Mouse (Mus musculus): ENCODE results near the gene Trank1.

The Trank1 gene

GRCm38 (mm10) chr9:111302196-111302831, 9.2 kb upstream of the Trank1 start:
- DNase-seq (ENCODE audit: low spot score in 2 of 2): no peak

GRCm38 (mm10) chr9:111304036-111304435, 7.5 kb upstream of the Trank1 start:
- DNase-seq (ENCODE audit: low spot score in 2 of 2): no peak

- no peak for DNase-seq (ENCODE audit: low spot score in 2 of 2)
Measured at GRCm38 (mm10) chr9:111306142-111306541, 5.4 kb upstream of the Trank1 start.

- no peak for DNase-seq (ENCODE audit: low spot score in 2 of 2)
Measured at GRCm38 (mm10) chr9:111311843-111312441, 403 bp downstream of the Trank1 start.

GRCm38 (mm10) chr9:111312442-111313141, 1.1 kb downstream of the Trank1 start:
- no peak for DNase-seq (ENCODE audit: low spot score in 2 of 2)

- DNase-seq (ENCODE audit: low spot score in 2 of 2): no peak
Measured at GRCm38 (mm10) chr9:111313299-111313698, 1.8 kb downstream of the Trank1 start.

GRCm38 (mm10) chr9:111313793-111314192, 2.3 kb downstream of the Trank1 start:
- DNase-seq (ENCODE audit: low spot score in 2 of 2): no peak

- peak; percentile 28 to 59 for DNase-seq (ENCODE audit: low spot score in 2 of 2)
Measured at GRCm38 (mm10) chr9:111314219-111314618, 2.7 kb downstream of the Trank1 start.

- DNase-seq (ENCODE audit: low spot score in 2 of 2): no peak
Measured at GRCm38 (mm10) chr9:111320912-111321311, 9.4 kb downstream of the Trank1 start.

- no peak for DNase-seq (ENCODE audit: low spot score in 2 of 2)
Measured at GRCm38 (mm10) chr9:111324881-111325280, 13.3 kb downstream of the Trank1 start.

- DNase-seq (ENCODE audit: low spot score in 2 of 2): no peak
Measured at GRCm38 (mm10) chr9:111329881-111330280, 18.3 kb downstream of the Trank1 start.

GRCm38 (mm10) chr9:111333790-111334189, 22.3 kb downstream of the Trank1 start:
- peak in 1 of 2 experiments; percentile 45 for DNase-seq (ENCODE audit: low spot score in 2 of 2)

GRCm38 (mm10) chr9:111334555-111335164, 23.1 kb downstream of the Trank1 start:
- DNase-seq (ENCODE audit: low spot score in 2 of 2): peak in 1 of 2 experiments; percentile 44

- no peak for DNase-seq (ENCODE audit: low spot score in 2 of 2)
Measured at GRCm38 (mm10) chr9:111351233-111351632, 39.7 kb downstream of the Trank1 start.

GRCm38 (mm10) chr9:111351641-111352040, 40.1 kb downstream of the Trank1 start:
- no peak for DNase-seq (ENCODE audit: low spot score in 2 of 2)

- DNase-seq (ENCODE audit: low spot score in 2 of 2): no peak
Measured at GRCm38 (mm10) chr9:111352646-111353045, 41.1 kb downstream of the Trank1 start.

- DNase-seq (ENCODE audit: low spot score in 2 of 2): no peak
Measured at GRCm38 (mm10) chr9:111355041-111355440, 43.5 kb downstream of the Trank1 start.

GRCm38 (mm10) chr9:111356386-111356785, 44.8 kb downstream of the Trank1 start:
- DNase-seq (ENCODE audit: low spot score in 2 of 2): no peak

GRCm38 (mm10) chr9:111363656-111364055, 52.1 kb downstream of the Trank1 start:
- no peak for DNase-seq (ENCODE audit: low spot score in 2 of 2)

GRCm38 (mm10) chr9:111367713-111368112, 56.2 kb downstream of the Trank1 start:
- DNase-seq (ENCODE audit: low spot score in 2 of 2): no peak

- DNase-seq (ENCODE audit: low spot score in 2 of 2): no peak
Measured at GRCm38 (mm10) chr9:111372079-111372478, 60.5 kb downstream of the Trank1 start.

- no peak for DNase-seq (ENCODE audit: low spot score in 2 of 2)
Measured at GRCm38 (mm10) chr9:111377868-111378267, 66.3 kb downstream of the Trank1 start.
